Mouse (Mus musculus) v-Abl transformed pro-B cells (cell line): ENCODE data around the gene Atpaf2.
"Not testable (repeated sequence)": the region's sequence is repeated elsewhere in the genome, so short reads cannot be mapped to it uniquely, and the experiment has no call there.

Experiments used
- in situ Hi-C, 2 experiments: fragments of 400-800 bp; cut with MboI; formaldehyde crosslinking; loops; one replicate each; pipeline ENCODE4 v1.15.1; 2025; ENCODE audit not compliant: unreplicated experiment in 2 of 2

Atpaf2 gene

GRCm38 (mm10) chr11:60417717-60418472 lies at the start of gene Atpaf2:
Atpaf2 (minus strand) TSS chr11:60418457.
- in situ Hi-C loops, result loop anchor here in 1 of 2 experiments (10.0 kb wide), 1 partner anchor 223 kb away; no protein-coding TSS in a partner anchor

- in situ Hi-C loops, result no loop called here
Measured at GRCm38 (mm10) chr11:60465943-60466380, 47.7 kb upstream of the Atpaf2 start.

GRCm38 (mm10) chr11:60457973-60458372 lies 39.7 kb upstream of the Atpaf2 start:
- in situ Hi-C loops, result no loop called here

- in situ Hi-C loops, result no loop called here
Measured at GRCm38 (mm10) chr11:60454745-60455087, 36.5 kb upstream of the Atpaf2 start.

- in situ Hi-C loops, result no loop called here
Measured at GRCm38 (mm10) chr11:60454080-60454744, 36.0 kb upstream of the Atpaf2 start, which contains the start of gene Drg2. Drg2 (plus strand) TSS chr11:60454591.

GRCm38 (mm10) chr11:60444007-60444406 lies 25.8 kb upstream of the Atpaf2 start:
- in situ Hi-C loops, result no loop called here

GRCm38 (mm10) chr11:60442896-60443295 lies 24.6 kb upstream of the Atpaf2 start:
- in situ Hi-C loops, result no loop called here

- in situ Hi-C loops, result no loop called here
Measured at GRCm38 (mm10) chr11:60440176-60440575, 21.9 kb upstream of the Atpaf2 start.

- in situ Hi-C loops, result not testable (repeated sequence)
Measured at GRCm38 (mm10) chr11:60439621-60440020, 21.4 kb upstream of the Atpaf2 start.

- in situ Hi-C loops, result no loop called here
Measured at GRCm38 (mm10) chr11:60436618-60437017, 18.4 kb upstream of the Atpaf2 start.

GRCm38 (mm10) chr11:60435133-60435532 lies 16.9 kb upstream of the Atpaf2 start:
- in situ Hi-C loops, result no loop called here

GRCm38 (mm10) chr11:60433501-60433900 lies 15.2 kb upstream of the Atpaf2 start:
- in situ Hi-C loops, result no loop called here

GRCm38 (mm10) chr11:60427628-60428027 lies 9.4 kb upstream of the Atpaf2 start:
- in situ Hi-C loops, result no loop called here

GRCm38 (mm10) chr11:60426417-60426816 lies 8.2 kb upstream of the Atpaf2 start:
- in situ Hi-C loops, result no loop called here

GRCm38 (mm10) chr11:60423006-60423405 lies 4.7 kb upstream of the Atpaf2 start:
- in situ Hi-C loops, result no loop called here

GRCm38 (mm10) chr11:60422046-60422668 lies 3.9 kb upstream of the Atpaf2 start:
- in situ Hi-C loops, result no loop called here

- in situ Hi-C loops, result loop anchor here in 1 of 2 experiments (10.0 kb wide), 1 partner anchor 224 kb away; no protein-coding TSS in a partner anchor
Measured at GRCm38 (mm10) chr11:60418473-60418803, 181 bp upstream of the Atpaf2 start.

- in situ Hi-C loops, result loop anchor here in 1 of 2 experiments (10.0 kb wide), 1 partner anchor 222 kb away; no protein-coding TSS in a partner anchor
Measured at GRCm38 (mm10) chr11:60416963-60417716, 1.1 kb downstream of the Atpaf2 start, which contains the start of gene Gid4. Gid4 (plus strand) TSS chr11:60417145.

- in situ Hi-C loops, result loop anchor here in 1 of 2 experiments (10.0 kb wide), 1 partner anchor 222 kb away; no protein-coding TSS in a partner anchor
Measured at GRCm38 (mm10) chr11:60416590-60416962, 1.7 kb downstream of the Atpaf2 start.

- in situ Hi-C loops, result loop anchor here in 1 of 2 experiments (10.0 kb wide), 1 partner anchor 218 kb away; no protein-coding TSS in a partner anchor
Measured at GRCm38 (mm10) chr11:60412921-60413320, 5.3 kb downstream of the Atpaf2 start.
